Mouse (Mus musculus): ENCODE results near the gene Ccdc65. TPM values are rescaled to one million over a fixed set of nuclear protein-coding genes. Genes with fewer than 3 reads are reported as not detected.

The Ccdc65 gene
- polyA plus RNA-seq, 1 experiment from 2014 or later: 0.73 TPM

- H3K9me3 ChIP-seq (replicated peaks): no peaks in the 10 kb centered on the region
- H3K4me3 ChIP-seq (replicated peaks): no peak overlapping the region
- H3K36me3 ChIP-seq: peaks cover 40% of the 10 kb centered on the region
- H3K27ac ChIP-seq: no peak overlapping the region
- no peaks in the 10 kb centered on the region for H3K27me3 ChIP-seq
- peaks cover 12% of the 10 kb centered on the region; the same call in 1 of the 2 replicates for H3K4me1 ChIP-seq
- no peak for ATAC-seq (replicated peaks; ENCODE audit: low FRiP score)
- 83% methylated on average over 10 of the region's 10 CpGs for WGBS
- no peak overlapping the region for H3K4me2 ChIP-seq
- H3K9ac ChIP-seq: no peak overlapping the region
Measured at GRCm38 (mm10) chr15:98746344-98746965, 38.4 kb downstream of the Ccdc65 start.

- H3K9me3 ChIP-seq (replicated peaks): no peaks in the 10 kb centered on the region
Measured at GRCm38 (mm10) chr15:98747296-98747695, 39.3 kb downstream of the Ccdc65 start.

GRCm38 (mm10) chr15:98749093-98749492 is 41.1 kb downstream of the Ccdc65 start:
- H3K9me3 ChIP-seq (replicated peaks): no peaks in the 10 kb centered on the region
- 94% methylated on average over 2 of the region's 2 CpGs for WGBS
- ATAC-seq (replicated peaks; ENCODE audit: low FRiP score): no peak

More at GRCm38 (mm10) chr15:98747296-98747695, 39.3 kb downstream of the Ccdc65 start:
- 78% methylated on average over 6 of the region's 6 CpGs for WGBS
- Histone ChIP-seq H3K27ac (no peak overlapping the region), H3K9ac (no peak overlapping the region), H3K4me3 (replicated peaks) (no peak overlapping the region), H3K27me3 (no peaks in the 10 kb centered on the region), H3K36me3 (peaks cover 32% of the 10 kb centered on the region), H3K4me2 (no peak overlapping the region), H3K4me1 (peaks cover 12% of the 10 kb centered on the region; the same call in 1 of the 2 replicates)
- ATAC-seq (replicated peaks; ENCODE audit: low FRiP score): no peak

GRCm38 (mm10) chr15:98753021-98753423 is 45.0 kb downstream of the Ccdc65 start:
- H3K4me3 ChIP-seq (replicated peaks): no peak overlapping the region
- peaks cover 26% of the 10 kb centered on the region for H3K36me3 ChIP-seq
- 80% methylated on average over 8 of the region's 8 CpGs for WGBS
- no peaks in the 10 kb centered on the region for H3K27me3 ChIP-seq
- H3K4me1 ChIP-seq: 0 out of 2 replicates have a peak, but pooled peaks cover under 1% of the 10 kb centered on the region
- no peak overlapping the region for H3K27ac ChIP-seq
- H3K4me2 ChIP-seq: no peak overlapping the region
- no peak overlapping the region for H3K9ac ChIP-seq
- no peak for ATAC-seq (replicated peaks; ENCODE audit: low FRiP score)
- H3K9me3 ChIP-seq (replicated peaks): no peaks in the 10 kb centered on the region

More at GRCm38 (mm10) chr15:98749093-98749492, 41.1 kb downstream of the Ccdc65 start:
- Histone ChIP-seq H3K4me3 (replicated peaks) (no peak overlapping the region), H3K36me3 (peaks cover 24% of the 10 kb centered on the region), H3K27ac (no peak overlapping the region), H3K4me1 (peaks cover 12% of the 10 kb centered on the region; the same call in 1 of the 2 replicates), H3K27me3 (no peaks in the 10 kb centered on the region), H3K4me2 (no peak overlapping the region), H3K9ac (no peak overlapping the region)

- H3K36me3 ChIP-seq: peaks cover 36% of the 10 kb centered on the region
- H3K4me3 ChIP-seq (replicated peaks): no peak overlapping the region
- no peaks in the 10 kb centered on the region for H3K27me3 ChIP-seq
- H3K9me3 ChIP-seq (replicated peaks): no peaks in the 10 kb centered on the region
- WGBS: 86% methylated on average over 2 of the region's 2 CpGs
- no peak for ATAC-seq (replicated peaks; ENCODE audit: low FRiP score)
- no peak overlapping the region for H3K9ac ChIP-seq
- H3K27ac ChIP-seq: no peak overlapping the region
- no peak overlapping the region for H3K4me2 ChIP-seq
- no peaks in the 10 kb centered on the region for H3K4me1 ChIP-seq
Measured at GRCm38 (mm10) chr15:98754125-98754524, 46.1 kb downstream of the Ccdc65 start.

- Histone ChIP-seq H3K9me3 (replicated peaks) (no peaks in the 10 kb centered on the region), H3K4me1 (peaks cover 25% of the 10 kb centered on the region), H3K4me2 (peak overlapping the region; percentile 89), H3K27me3 (peaks cover 22% of the 10 kb centered on the region), H3K9ac (peak overlapping the region; percentile 92), H3K4me3 (replicated peaks) (peak overlapping the region; percentile 99), H3K36me3 (peaks cover 32% of the 10 kb centered on the region), H3K27ac (peak overlapping the region; percentile 92)
- WGBS: under 1% methylated on average over 24 of the region's 24 CpGs
- peak; percentile 81 for ATAC-seq (replicated peaks; ENCODE audit: low FRiP score)
Measured at GRCm38 (mm10) chr15:98762201-98762621, 54.2 kb downstream of the Ccdc65 start.

GRCm38 (mm10) chr15:98762670-98763529 is 54.9 kb downstream of the Ccdc65 start, which contains the start of gene Arf3:
TSS of gene Arf3 (minus strand) at chr15:98763214.
- H3K4me1 ChIP-seq: peaks cover 25% of the 10 kb centered on the region
- peak; percentile 93 for ATAC-seq (replicated peaks; ENCODE audit: low FRiP score)
- H3K4me2 ChIP-seq: peak within 1 kb of the TSS; percentile 89
- peak within 1 kb of the TSS; percentile 92 for H3K27ac ChIP-seq
- WGBS: under 1% methylated on average over 74 of the region's 76 CpGs
- H3K27me3 ChIP-seq: peaks cover 24% of the 10 kb centered on the region
- peak within 1 kb of the TSS; percentile 99 for H3K4me3 ChIP-seq (replicated peaks)
- H3K9me3 ChIP-seq (replicated peaks): no peaks in the 10 kb centered on the region
- H3K9ac ChIP-seq: peak within 1 kb of the TSS; percentile 92
- peaks cover 29% of the 10 kb centered on the region for H3K36me3 ChIP-seq

- 68% methylated on average over 4 of the region's 4 CpGs for WGBS
- H3K9me3 ChIP-seq (replicated peaks): no peaks in the 10 kb centered on the region
Measured at GRCm38 (mm10) chr15:98765929-98766328, 57.9 kb downstream of the Ccdc65 start.

GRCm38 (mm10) chr15:98768259-98768658 is 60.3 kb downstream of the Ccdc65 start:
- no peak for ATAC-seq (replicated peaks; ENCODE audit: low FRiP score)
- Histone ChIP-seq H3K27me3 (peaks cover 71% of the 10 kb centered on the region), H3K4me2 (no peak overlapping the region), H3K36me3 (no peaks in the 10 kb centered on the region), H3K9ac (no peak overlapping the region), H3K4me1 (peaks cover 23% of the 10 kb centered on the region), H3K9me3 (replicated peaks) (no peaks in the 10 kb centered on the region), H3K4me3 (replicated peaks) (no peak overlapping the region), H3K27ac (no peak overlapping the region)
- 26% methylated on average over 5 of the region's 5 CpGs for WGBS

More at GRCm38 (mm10) chr15:98765929-98766328, 57.9 kb downstream of the Ccdc65 start:
- Histone ChIP-seq H3K4me3 (replicated peaks) (no peak overlapping the region), H3K4me1 (peaks cover 23% of the 10 kb centered on the region), H3K4me2 (no peak overlapping the region), H3K27me3 (peaks cover 48% of the 10 kb centered on the region), H3K36me3 (0 out of 2 replicates have a peak, but pooled peaks cover 3% of the 10 kb centered on the region), H3K9ac (no peak overlapping the region), H3K27ac (no peak overlapping the region)
- ATAC-seq (replicated peaks; ENCODE audit: low FRiP score): no peak

- Histone ChIP-seq H3K4me3 (replicated peaks) (peak overlapping the region; percentile 42), H3K27me3 (peaks cover 86% of the 10 kb centered on the region), H3K9ac (peak overlapping the region; percentile 32; the same call in 1 of the 2 replicates), H3K27ac (no peak overlapping the region), H3K9me3 (replicated peaks) (no peaks in the 10 kb centered on the region), H3K36me3 (no peaks in the 10 kb centered on the region), H3K4me2 (peak overlapping the region; percentile 67), H3K4me1 (peaks cover 34% of the 10 kb centered on the region)
- no peak for ATAC-seq (replicated peaks; ENCODE audit: low FRiP score)
- 5% methylated on average over 12 of the region's 12 CpGs for WGBS
Measured at GRCm38 (mm10) chr15:98771813-98772425, 63.9 kb downstream of the Ccdc65 start.

- Histone ChIP-seq H3K4me2 (peak overlapping the region; percentile 67), H3K27me3 (peaks cover 93% of the 10 kb centered on the region), H3K9me3 (replicated peaks) (no peaks in the 10 kb centered on the region), H3K27ac (no peak overlapping the region), H3K4me3 (replicated peaks) (peak overlapping the region; percentile 42), H3K4me1 (peaks cover 41% of the 10 kb centered on the region), H3K36me3 (no peaks in the 10 kb centered on the region), H3K9ac (peak overlapping the region; percentile 32; the same call in 1 of the 2 replicates)
- 2% methylated on average over 36 of the region's 36 CpGs for WGBS
- no peak for ATAC-seq (replicated peaks; ENCODE audit: low FRiP score)
Measured at GRCm38 (mm10) chr15:98772511-98773211, 64.7 kb downstream of the Ccdc65 start.

All from kidney, embryonic 15.5 days (tissue).